Mouse (Mus musculus): ENCODE results near the gene Nr1h3.

- no peak for TF ChIP-seq CTCF (IDR thresholded peaks at IDR 0.05; ENCODE audit: extremely low read depth, insufficient read depth, insufficient read length, insufficient replicate concordance)
- TF ChIP-seq POLR2A (IDR thresholded peaks at IDR 0.05; ENCODE audit: low read depth, low read length) = no peak; the same call in 1 of the 2 replicates
Measured at GRCm38 (mm10) chr2:91182405-91183147, 20.1 kb downstream of the Nr1h3 start.
